Mouse (Mus musculus): Measurements from ENCODE around the gene Cpt1a.

- TF ChIP-seq POLR2A (IDR thresholded peaks at IDR 0.05; ENCODE audit: insufficient read length, low read depth) = no peak
- no peak for TF ChIP-seq MAX (IDR thresholded peaks at IDR 0.05; ENCODE audit: low read depth)
- no peak for TF ChIP-seq USF1 (IDR thresholded peaks at IDR 0.05; ENCODE audit: low read depth)
- TF ChIP-seq E2F4 (IDR thresholded peaks at IDR 0.05; ENCODE audit: insufficient read depth) = no peak
- no peak for TF ChIP-seq SRF (IDR thresholded peaks at IDR 0.05; ENCODE audit: control insufficient read depth, insufficient read length, low read depth)
- TF ChIP-seq TCF12 (IDR thresholded peaks at IDR 0.05; ENCODE audit: insufficient read depth, poor library complexity, severe bottlenecking) = no peak
- no peak for TF ChIP-seq MYOG (IDR thresholded peaks at IDR 0.05; ENCODE audit: control insufficient read depth in 1 of 3, insufficient read depth in 1 of 3, insufficient read length in 2 of 3, low read depth in 2 of 3)
These were observed 72.1 kb downstream of the Cpt1a start for GRCm38 (mm10) chr19:3394216-3394615.

All from myocyte (in vitro differentiated cells).